Mouse (Mus musculus) midbrain, embryonic 14.5 days (tissue): Measurements from ENCODE around the gene Fam198b. TPM values are rescaled to one million over a fixed set of nuclear protein-coding genes. Genes with fewer than 3 reads are reported as not detected.
A peak's percentile ranks its signal among the peaks of the same experiment; 100 is the strongest.

Experiments
- ATAC-seq: fragments of 200-750 bp; cut with Nextera tagmentation; 2 replicates; pipeline ENCODE4 v1.8.0; 2017; ENCODE audit warnings: moderate number of reproducible peaks, moderate library complexity; ENCODE audit not compliant: low FRiP score, low TSS enrichment
- DNase-seq: peaks from one replicate; pipeline ENCODE4 v3.0.0-alpha.2; 2015
- H3K27ac ChIP-seq: fragments of 300-500 bp; sonication (generic); replicated peaks from 2 replicates; pipeline ENCODE4 v1.5.1; 2014; ENCODE audit warnings: mild to moderate bottlenecking, low read depth, low read length, moderate library complexity
- H3K27me3 ChIP-seq: fragments of 300-500 bp; sonication (generic); 2 replicates; pipeline ENCODE4 v1.6.1; 2014; ENCODE audit warnings: low read length, control low read depth, mixed read lengths; ENCODE audit not compliant: control insufficient read depth, insufficient read depth
- H3K36me3 ChIP-seq: fragments of 300-500 bp; sonication (generic); 2 replicates; pipeline ENCODE4 v1.6.1; 2014; ENCODE audit warnings: low read length, control low read depth; ENCODE audit not compliant: control insufficient read depth, insufficient read depth
- H3K4me1 ChIP-seq: fragments of 300-500 bp; sonication (generic); 2 replicates; pipeline ENCODE4 v1.6.1; 2014; ENCODE audit warnings: mild to moderate bottlenecking, antibody characterized with exemption, low read length, control low read depth; ENCODE audit not compliant: control insufficient read depth, insufficient read depth
- H3K4me2 ChIP-seq: fragments of 300-500 bp; sonication (generic); 2 replicates; pipeline ENCODE4 v1.6.1; 2014; ENCODE audit warnings: mild to moderate bottlenecking, low read length, moderate library complexity
- H3K4me3 ChIP-seq: fragments of 300-500 bp; sonication (generic); replicated peaks from 2 replicates; pipeline ENCODE4 v1.5.1; 2014; ENCODE audit warnings: low read depth, low read length
- H3K9ac ChIP-seq: fragments of 300-500 bp; sonication (generic); replicated peaks from 2 replicates; pipeline ENCODE4 v1.6.1; 2014; ENCODE audit warnings: mild to moderate bottlenecking, low read length, moderate library complexity
- H3K9me3 ChIP-seq: fragments of 300-500 bp; sonication (generic); 2 replicates; pipeline ENCODE4 v1.6.1; 2016; ENCODE audit warnings: low read length, control low read depth, mixed read lengths; ENCODE audit not compliant: control insufficient read depth
- WGBS: fragments of 180-500 bp; shearing (Covaris S2); extraction: QIAGEN DNeasy Blood & Tissue Kit; methylation state at CpG from one replicate; pipeline ENCODE4 v1.1.7; 2014; 5-methylcytosine and 5-hydroxymethylcytosine counted together
- polyA plus RNA-seq: library from polyadenylated mRNA; unstranded; fragments of >200 nt; fragmentation: Nextera tagmentation; extraction: Ambion mirVana; gene quantifications from 2 replicates; pipeline ENCODE4 v1.2.1, GENCODE M21; 2014

Fam198b gene
- polyA plus RNA-seq, 1 experiment from 2014 or later, result 0.72 TPM

DNA sequence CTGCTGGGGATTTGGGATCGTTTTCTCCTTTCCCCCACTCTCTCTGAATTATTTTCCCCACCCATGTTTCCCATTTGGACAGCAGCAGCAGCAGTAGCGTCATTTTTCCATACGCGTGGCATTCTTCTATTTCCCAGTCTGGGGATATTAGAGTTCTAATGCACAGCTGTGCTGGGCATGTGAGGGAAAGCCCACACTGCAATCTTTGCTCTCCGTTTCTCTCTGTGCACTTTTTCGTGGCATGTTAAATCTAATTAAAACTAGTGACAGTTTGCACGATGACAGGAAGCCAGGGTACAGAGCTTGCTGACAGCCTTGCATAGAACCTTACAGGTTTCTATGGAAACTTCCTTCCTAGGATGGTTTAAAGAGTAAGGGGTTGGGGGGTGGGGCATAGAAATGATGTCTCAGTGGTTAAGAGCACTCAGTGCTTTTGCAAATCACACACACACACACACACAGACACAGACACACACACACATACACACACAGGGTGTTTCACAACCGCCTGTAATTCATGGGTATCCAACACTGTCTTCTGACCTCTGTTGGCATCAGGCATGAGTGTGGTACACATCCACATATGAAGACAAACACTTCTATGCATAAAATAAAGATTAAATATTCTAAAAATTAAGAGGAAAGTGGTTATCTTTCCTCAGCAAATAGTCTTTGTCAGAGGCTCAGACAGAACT is 3.0 kb downstream of the Fam198b start:
- Histone ChIP-seq H3K4me3 (no peak overlapping the region), H3K27me3 (no peaks in the 10 kb centered on the region), H3K27ac (peak overlapping the region; percentile 57), H3K9me3 (no peaks in the 10 kb centered on the region), H3K4me1 (no peaks in the 10 kb centered on the region), H3K36me3 (no peaks in the 10 kb centered on the region), H3K4me2 (no peak overlapping the region), H3K9ac (no peak overlapping the region; the same call in 1 of the 2 replicates)
- peak; percentile 42 for DNase-seq
- 47% methylated on average over 8 of the region's 8 CpGs for WGBS
- no peak; the same call in 1 of the 2 replicates for ATAC-seq

GRCm38 (mm10) chr3:79887966-79888365 is 3.6 kb downstream of the Fam198b start:
- ATAC-seq (no peak), DNase-seq (no peak)
- Histone ChIP-seq H3K9me3 (no peaks in the 10 kb centered on the region), H3K36me3 (no peaks in the 10 kb centered on the region), H3K4me3 (no peak overlapping the region), H3K4me2 (no peak overlapping the region), H3K4me1 (no peaks in the 10 kb centered on the region), H3K27ac (no peak overlapping the region), H3K9ac (no peak overlapping the region), H3K27me3 (no peaks in the 10 kb centered on the region)
- WGBS, result 88% methylated on average over 2 of the region's 2 CpGs

DNA sequence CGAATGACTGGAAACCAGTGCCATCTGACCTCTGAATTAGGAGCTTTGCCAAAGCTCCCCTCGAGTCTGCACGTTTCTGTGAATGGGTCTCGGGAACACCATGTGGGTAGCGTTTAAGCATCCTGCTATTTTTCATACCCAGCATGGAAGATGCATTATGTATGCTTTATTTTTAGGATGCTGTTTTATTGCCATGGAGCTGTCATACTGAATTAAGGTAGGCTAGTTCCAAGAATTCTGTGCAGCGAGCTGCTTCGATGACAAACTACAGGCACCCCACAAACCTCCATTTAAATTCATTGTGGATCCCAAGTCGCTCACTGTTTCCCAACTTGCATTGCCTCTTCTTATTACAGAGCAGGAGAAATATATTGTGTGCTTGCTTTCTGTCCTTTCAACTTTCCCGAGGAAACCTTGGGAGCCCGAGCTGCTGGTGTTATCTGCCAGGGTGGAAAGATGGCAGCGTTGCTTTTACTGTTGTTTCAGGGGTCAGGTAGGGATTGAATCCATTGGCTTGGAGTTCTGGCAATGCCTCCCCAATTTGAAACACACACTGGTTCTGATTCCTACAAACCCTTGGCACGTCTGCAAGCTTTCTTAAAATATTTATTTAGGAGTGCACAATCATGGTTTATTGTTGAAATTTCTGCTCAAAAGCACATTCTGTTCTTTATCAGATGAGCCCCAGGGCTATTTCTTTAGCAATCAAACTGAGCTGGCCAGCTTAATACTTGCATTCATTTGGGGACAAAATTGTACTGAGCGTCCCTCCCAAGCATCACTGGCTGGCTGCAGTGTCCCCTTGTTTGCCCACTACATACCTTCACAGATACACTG is 13.4 kb downstream of the Fam198b start:
- Histone ChIP-seq H3K9me3 (no peaks in the 10 kb centered on the region), H3K4me2 (no peak overlapping the region), H3K9ac (no peak overlapping the region), H3K36me3 (no peaks in the 10 kb centered on the region), H3K27me3 (no peaks in the 10 kb centered on the region), H3K4me1 (no peaks in the 10 kb centered on the region), H3K4me3 (no peak overlapping the region), H3K27ac (no peak overlapping the region)
- ATAC-seq, result no peak
- WGBS, result 64% methylated on average over 13 of the region's 13 CpGs
- no peak for DNase-seq

DNA sequence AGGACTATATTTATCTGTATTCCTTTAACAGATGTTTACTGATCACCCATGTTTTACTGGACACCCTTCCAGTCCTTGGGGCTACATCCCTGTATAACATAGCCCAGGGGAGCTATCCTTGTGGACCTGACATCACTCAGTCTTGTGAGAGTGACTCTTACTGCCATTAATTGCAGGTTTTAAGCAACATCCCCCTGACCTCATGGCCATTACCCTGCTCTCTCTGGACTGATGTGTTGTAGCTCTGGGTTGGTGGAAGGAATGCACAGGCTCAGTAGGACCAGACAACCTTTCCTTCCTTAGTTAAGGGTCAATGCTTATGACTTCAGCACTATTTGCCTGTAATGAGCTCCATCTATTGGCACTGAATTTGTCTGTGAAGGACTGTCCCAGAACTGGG is 14.2 kb downstream of the Fam198b start:
- ATAC-seq (no peak), DNase-seq (no peak)
- no peak overlapping the region for H3K4me2 ChIP-seq
- H3K27me3 ChIP-seq, result no peaks in the 10 kb centered on the region
- no peaks in the 10 kb centered on the region for H3K36me3 ChIP-seq
- H3K4me1 ChIP-seq, result no peaks in the 10 kb centered on the region
- no peak overlapping the region for H3K27ac ChIP-seq
- no peak overlapping the region for H3K4me3 ChIP-seq
- no peaks in the 10 kb centered on the region for H3K9me3 ChIP-seq
- H3K9ac ChIP-seq, result no peak overlapping the region

DNA sequence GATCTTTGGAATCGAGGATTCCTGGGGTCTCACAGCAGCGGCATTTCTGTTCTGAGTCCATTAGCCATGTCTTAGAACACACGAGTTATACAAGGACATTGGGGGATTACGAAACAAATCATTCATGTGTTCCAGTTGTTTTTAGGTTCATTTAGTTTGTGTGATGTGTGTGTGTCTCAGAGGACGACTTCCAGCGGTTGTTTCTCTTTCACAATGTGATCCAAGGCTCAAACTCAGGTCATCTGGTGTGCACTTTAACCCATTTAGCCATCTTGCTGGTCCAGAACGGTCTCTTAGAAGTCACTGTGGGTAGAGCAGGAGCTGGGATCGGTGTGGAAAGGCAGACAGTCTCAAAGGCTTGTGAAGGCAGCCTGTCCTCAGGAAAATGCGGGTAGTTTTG is 15.6 kb downstream of the Fam198b start:
- H3K27ac ChIP-seq, result no peak overlapping the region
- no peak overlapping the region for H3K9ac ChIP-seq
- no peak for DNase-seq
- no peak overlapping the region for H3K4me2 ChIP-seq
- no peaks in the 10 kb centered on the region for H3K9me3 ChIP-seq
- H3K4me3 ChIP-seq, result no peak overlapping the region
- no peak for ATAC-seq
- H3K36me3 ChIP-seq, result no peaks in the 10 kb centered on the region
- 0 out of 2 replicates have a peak, but pooled peaks cover 9% of the 10 kb centered on the region for H3K4me1 ChIP-seq
- 82% methylated on average over 9 of the region's 9 CpGs for WGBS
- H3K27me3 ChIP-seq, result no peaks in the 10 kb centered on the region

DNA sequence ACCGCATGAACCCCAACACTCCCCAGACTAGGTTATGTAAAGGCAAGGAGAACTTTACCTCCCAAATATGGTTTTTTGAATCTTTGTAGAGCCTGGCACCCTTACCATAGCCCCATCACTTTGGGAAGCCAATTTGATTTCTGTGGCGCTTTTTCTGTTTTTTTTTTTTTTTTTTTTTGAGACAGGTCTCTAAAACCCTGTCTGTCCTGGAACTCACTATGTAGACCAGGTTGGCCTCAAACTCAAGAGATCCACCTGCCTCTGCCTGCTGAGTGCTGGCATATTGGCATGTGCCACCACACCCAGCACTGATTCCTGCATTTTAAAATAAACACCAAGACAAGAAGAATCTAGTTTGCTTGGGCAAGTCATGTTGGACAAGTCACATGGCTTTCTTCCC is 16.2 kb downstream of the Fam198b start:
- Histone ChIP-seq H3K9me3 (no peaks in the 10 kb centered on the region), H3K4me3 (no peak overlapping the region), H3K36me3 (no peaks in the 10 kb centered on the region), H3K27ac (no peak overlapping the region), H3K4me1 (0 out of 2 replicates have a peak, but pooled peaks cover 9% of the 10 kb centered on the region), H3K27me3 (no peaks in the 10 kb centered on the region), H3K9ac (no peak overlapping the region), H3K4me2 (no peak overlapping the region)
- WGBS, result 97% methylated on average over 2 of the region's 2 CpGs
- ATAC-seq (no peak), DNase-seq (no peak)

- Histone ChIP-seq H3K9ac (no peak overlapping the region), H3K4me1 (0 out of 2 replicates have a peak, but pooled peaks cover 9% of the 10 kb centered on the region), H3K9me3 (no peaks in the 10 kb centered on the region), H3K36me3 (no peaks in the 10 kb centered on the region), H3K4me2 (no peak overlapping the region), H3K27me3 (no peaks in the 10 kb centered on the region), H3K4me3 (no peak overlapping the region), H3K27ac (no peak overlapping the region)
- 91% methylated on average over 6 of the region's 6 CpGs for WGBS
- DNase-seq, result no peak
- ATAC-seq, result no peak
These were observed 17.0 kb downstream of the Fam198b start for GRCm38 (mm10) chr3:79901321-79901720.

DNA sequence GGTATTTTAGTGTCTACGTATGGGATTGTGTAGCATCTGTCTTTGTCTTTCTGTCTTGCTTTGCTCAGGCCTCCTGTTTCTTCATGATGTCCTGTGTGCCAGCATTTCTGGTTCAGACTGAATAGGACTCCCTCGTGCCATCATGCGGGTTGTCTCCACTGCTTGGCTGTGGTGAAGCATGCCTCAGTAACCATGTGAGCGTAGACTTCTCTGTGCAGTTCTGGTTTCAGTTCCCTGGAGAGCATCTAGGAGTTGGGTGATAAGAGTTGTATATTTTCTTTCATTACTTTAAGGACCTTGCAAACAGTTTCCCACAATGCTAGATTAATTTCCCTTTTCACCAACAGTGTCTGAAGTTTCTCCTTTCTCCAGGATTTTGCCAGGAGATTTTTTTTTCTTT is 17.4 kb downstream of the Fam198b start:
- H3K4me3 ChIP-seq, result no peak overlapping the region
- 96% methylated on average over 4 of the region's 4 CpGs for WGBS
- 0 out of 2 replicates have a peak, but pooled peaks cover 9% of the 10 kb centered on the region for H3K4me1 ChIP-seq
- no peak for ATAC-seq
- H3K9ac ChIP-seq, result no peak overlapping the region
- H3K27me3 ChIP-seq, result no peaks in the 10 kb centered on the region
- H3K9me3 ChIP-seq, result no peaks in the 10 kb centered on the region
- no peak overlapping the region for H3K4me2 ChIP-seq
- no peak for DNase-seq
- no peak overlapping the region for H3K27ac ChIP-seq
- H3K36me3 ChIP-seq, result no peaks in the 10 kb centered on the region
